29 mouse cellular contexts compared by ENCODE assay signal in the genomic region with DNA sequence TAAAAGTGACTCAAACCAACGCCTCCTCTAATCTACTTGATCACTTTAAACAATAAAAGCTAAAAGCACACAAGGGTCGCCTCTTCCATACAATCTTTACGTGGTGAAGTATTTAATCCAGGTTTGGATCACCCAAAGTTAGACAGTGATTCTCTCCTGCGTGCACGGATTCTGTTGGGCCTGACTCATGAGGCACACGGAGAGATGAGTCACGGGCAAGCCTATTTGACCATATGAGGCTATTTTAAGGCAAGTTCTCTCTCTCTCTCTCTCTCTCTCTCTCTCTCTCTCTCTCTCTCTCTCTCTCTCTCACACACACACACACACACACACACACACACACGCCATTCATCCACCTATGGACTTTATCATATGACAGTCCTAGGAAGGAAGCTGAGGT. TPM values are rescaled to one million over a fixed set of nuclear protein-coding genes. Genes with fewer than 3 reads are reported as not detected.
DNase-seq lines count a peak whose midpoint lies in the region; ATAC-seq and TF ChIP-seq lines count a peak whose summit lies in the region.
"Had no signal": no experiment of that assay in that cellular context is flagged by ENCODE, and none has a peak within 500 bp of the region (broad histone marks: within the 10 kb centered on the region; RNA-seq: fewer than 3 reads in every experiment).

No protein-coding gene starts in this region.

- no peaks in the 10 kb centered on the region for H3K9me3 ChIP-seq in intestine, embryonic 15.5 days
- H3K9me3 ChIP-seq: embryonic facial prominence, embryonic 12.5 days; embryonic facial prominence, embryonic 15.5 days; forebrain, embryonic 12.5 days; forebrain, embryonic 15.5 days; heart, embryonic 12.5 days; heart, embryonic 15.5 days; hindbrain, embryonic 10.5 days; hindbrain, embryonic 13.5 days had no signal

- POLR2A ChIA-PET in Patski (lab: Charles Lee): no interaction called here

- TF ChIP-seq CTCF in Patski (IDR thresholded peaks at IDR 0.05): no peak

- DNase-seq in adrenal gland, adult 2 months: peak; percentile 27
- no peak for DNase-seq in adrenal gland, adult 18-20 months (ENCODE audit: low spot score in 2 of 2)
- peak; percentile 8 for DNase-seq in testis, postnatal 10 days (ENCODE audit: low spot score)
- DNase-seq in testis, postnatal 14 days (ENCODE audit: low spot score): no peak
- peak; percentile 17 for DNase-seq in Patski (ENCODE audit: low read depth, low spot score)
- DNase-seq in urinary bladder, postnatal 14 days (ENCODE audit: low spot score): no peak
- DNase-seq: adrenal gland, postnatal 14 days; cerebellum, adult 18-20 months; cerebellum, adult 9-11 months; cerebellum, postnatal 25 days; gastrocnemius, adult 2 months; gastrocnemius, postnatal 14 days; heart, adult 11 months; heart, postnatal 10 days; heart, postnatal 36 days; kidney, adult 18-20 months had no signal

- no peak overlapping the region for H3K9ac ChIP-seq in intestine, embryonic 15.5 days
- H3K9ac ChIP-seq: embryonic facial prominence, embryonic 12.5 days; embryonic facial prominence, embryonic 15.5 days; forebrain, embryonic 12.5 days; forebrain, embryonic 15.5 days; heart, embryonic 12.5 days; heart, embryonic 15.5 days; hindbrain, embryonic 13.5 days had no signal

- H3K4me1 ChIP-seq in intestine, embryonic 15.5 days (replicated peaks): no peaks in the 10 kb centered on the region
- H3K4me1 ChIP-seq: embryonic facial prominence, embryonic 15.5 days; forebrain, embryonic 12.5 days; forebrain, embryonic 15.5 days had no signal

- no peaks in the 10 kb centered on the region for H3K27me3 ChIP-seq in Patski
- H3K27me3 ChIP-seq in myocyte (ENCODE audit: control insufficient read depth, insufficient read depth, insufficient read length): no peaks in the 10 kb centered on the region
- H3K27me3 ChIP-seq in intestine, embryonic 15.5 days (replicated peaks): no peaks in the 10 kb centered on the region
- H3K27me3 ChIP-seq: embryonic facial prominence, embryonic 12.5 days; embryonic facial prominence, embryonic 15.5 days; forebrain, embryonic 12.5 days; forebrain, embryonic 15.5 days; heart, embryonic 12.5 days; heart, embryonic 15.5 days; hindbrain, embryonic 13.5 days had no signal

- no peaks in the 10 kb centered on the region for H3K36me3 ChIP-seq in myocyte (ENCODE audit: control insufficient read depth, insufficient read depth)
- no peaks in the 10 kb centered on the region for H3K36me3 ChIP-seq in intestine, embryonic 15.5 days
- H3K36me3 ChIP-seq: embryonic facial prominence, embryonic 12.5 days; embryonic facial prominence, embryonic 15.5 days; forebrain, embryonic 12.5 days; forebrain, embryonic 15.5 days; heart, embryonic 12.5 days; heart, embryonic 15.5 days; hindbrain, embryonic 10.5 days; hindbrain, embryonic 13.5 days had no signal

- peak; percentile 59 for ATAC-seq in Patski
- ATAC-seq in intestine, embryonic 15.5 days: no peak
- ATAC-seq: forebrain, embryonic 15.5 days; hindbrain, embryonic 16.5 days; intestine, embryonic 16.5 days had no signal

- H3K4me3 ChIP-seq in myocyte: no peak overlapping the region
- no peak overlapping the region for H3K4me3 ChIP-seq in intestine, embryonic 15.5 days (replicated peaks)
- H3K4me3 ChIP-seq: embryonic facial prominence, embryonic 12.5 days; embryonic facial prominence, embryonic 15.5 days; erythroblast, embryonic 14.5 days; forebrain, embryonic 12.5 days; forebrain, embryonic 15.5 days; gastrocnemius, adult 2 months; heart, embryonic 12.5 days; heart, embryonic 15.5 days; hindbrain, embryonic 10.5 days; hindbrain, embryonic 13.5 days had no signal

- H3K27ac ChIP-seq in intestine, embryonic 15.5 days: no peak overlapping the region
- H3K27ac ChIP-seq: embryonic facial prominence, embryonic 12.5 days; embryonic facial prominence, embryonic 15.5 days; forebrain, embryonic 12.5 days; forebrain, embryonic 15.5 days; gastrocnemius, adult 2 months; heart, embryonic 15.5 days; hindbrain, embryonic 10.5 days; hindbrain, embryonic 13.5 days had no signal

- H3K4me2 ChIP-seq in myocyte (ENCODE audit: low read depth): no peak overlapping the region
- no peak overlapping the region for H3K4me2 ChIP-seq in intestine, embryonic 15.5 days (replicated peaks)
- H3K4me2 ChIP-seq: embryonic facial prominence, embryonic 12.5 days; embryonic facial prominence, embryonic 15.5 days; forebrain, embryonic 12.5 days; forebrain, embryonic 15.5 days; heart, embryonic 12.5 days; heart, embryonic 15.5 days; hindbrain, embryonic 13.5 days had no signal

- no peak for TF ChIP-seq POLR2A in myocyte (IDR thresholded peaks at IDR 0.05; ENCODE audit: insufficient read length, low read depth)

- in situ Hi-C loops in Patski (cut with MboI; ENCODE audit: low pct_unique_long_range_greater_than_20kb): no loop called here

- 90% methylated on average over 8 of the region's 8 CpGs for WGBS in intestine, embryonic 15.5 days

- H3ac ChIP-seq in myocyte (ENCODE audit: control insufficient read depth, insufficient read length): no peak overlapping the region

- H3K79me2 ChIP-seq in myocyte (ENCODE audit: control insufficient read depth, insufficient read depth): no peaks in the 10 kb centered on the region

- CTCF ChIA-PET in Patski (lab: Charles Lee): interaction anchor here (0.9 kb wide), 1 partner anchor 9 kb away, joined by 3 read pairs; no protein-coding TSS in a partner anchor

TF ChIP-seq in myocyte, 11 proteins besides CTCF, POLR2A, EP300 and RAD21:
- TF ChIP-seq SRF (IDR thresholded peaks at IDR 0.05; ENCODE audit: control insufficient read depth, insufficient read length, low read depth) (peak; percentile 65), CEBPB (IDR thresholded peaks at IDR 0.05; ENCODE audit: insufficient read depth, poor library complexity, severe bottlenecking) (no peak), POLR2AphosphoS2 (IDR thresholded peaks at IDR 0.05; ENCODE audit: insufficient read length, low read depth) (no peak), REST (IDR thresholded peaks at IDR 0.05; ENCODE audit: insufficient read depth, insufficient read length) (no peak), USF1 (IDR thresholded peaks at IDR 0.05; ENCODE audit: low read depth) (no peak), MAX (IDR thresholded peaks at IDR 0.05; ENCODE audit: low read depth) (no peak)

RNA-seq across cellular contexts. Expression of gene Kcng3, which starts 57.1 kb away (rescaled TPM):
- 10 to 100 TPM in 1 of 2 experiments, 1 to 10 TPM in 1; 8.9 to 13.2 TPM for total RNA-seq in adrenal gland, adult 2 months (2021)
- polyA plus RNA-seq in adrenal gland, adult 2 months (2012; rRNA removed): 2.7 and 3.4 TPM in 2 replicates
- total RNA-seq in adrenal gland, adult 18-20 months (2021): 10 to 100 TPM in 1 of 2 experiments, 1 to 10 TPM in 1; 9.7 to 10.9 TPM
- polyA plus RNA-seq in Patski (2021) (not detected), myocyte (2012; fragmentation: generic; extraction: Trizol) (not detected)
- polyA plus RNA-seq in intestine, embryonic 15.5 days (2015; fragmentation: Nextera tagmentation; extraction: Ambion mirVana): 0.05 TPM in 1 of 2 replicates, not detected in the other
- total RNA-seq: gastrocnemius, adult 2 months; gastrocnemius, postnatal 14 days; heart, postnatal 10 days had no signal
- polyA plus RNA-seq: embryonic facial prominence, embryonic 12.5 days; embryonic facial prominence, embryonic 15.5 days; erythroblast, embryonic 14.5 days; forebrain, embryonic 12.5 days; heart, embryonic 12.5 days; heart, embryonic 15.5 days; hindbrain, embryonic 10.5 days; hindbrain, embryonic 16.5 days; intestine, embryonic 16.5 days had no signal

RNA-seq across cellular contexts. Expression of gene Cox7a2l, which starts 57.5 kb away (rescaled TPM):
- 100 to 1,000 TPM; 141 to 185 TPM for total RNA-seq in adrenal gland, adult 2 months (2021)
- polyA plus RNA-seq in adrenal gland, adult 2 months (2012; rRNA removed): 68.7 and 87.2 TPM in 2 replicates
- 100 to 1,000 TPM; 186 to 198 TPM for total RNA-seq in adrenal gland, adult 18-20 months (2021)
- 279 TPM for polyA plus RNA-seq in Patski (2021)
- polyA plus RNA-seq in myocyte (2012; fragmentation: generic; extraction: Trizol): 298 TPM
- polyA plus RNA-seq in intestine, embryonic 15.5 days (2015; fragmentation: Nextera tagmentation; extraction: Ambion mirVana): 181 and 186 TPM in 2 replicates

Comparison
In these comparisons a context has a peak if more than half of its experiments do, and no peak if none do; other contexts are left out.
1. DNase-seq: peak in adrenal gland, adult 2 months (single experiment), testis, postnatal 10 days (single experiment) and Patski (single experiment); none in adrenal gland, adult 18-20 months (0 of 2), testis, postnatal 14 days (single experiment) and urinary bladder, postnatal 14 days (single experiment).